Mouse (Mus musculus) Muller cell, postnatal 12 days (primary cell): ENCODE data around the gene Ganc.

Experiments
- DNase-seq: peaks from one replicate; pipeline ENCODE4 v3.0.0-alpha.2; 2015; ENCODE audit errors: inconsistent ontology term

Gene Ganc

DNA sequence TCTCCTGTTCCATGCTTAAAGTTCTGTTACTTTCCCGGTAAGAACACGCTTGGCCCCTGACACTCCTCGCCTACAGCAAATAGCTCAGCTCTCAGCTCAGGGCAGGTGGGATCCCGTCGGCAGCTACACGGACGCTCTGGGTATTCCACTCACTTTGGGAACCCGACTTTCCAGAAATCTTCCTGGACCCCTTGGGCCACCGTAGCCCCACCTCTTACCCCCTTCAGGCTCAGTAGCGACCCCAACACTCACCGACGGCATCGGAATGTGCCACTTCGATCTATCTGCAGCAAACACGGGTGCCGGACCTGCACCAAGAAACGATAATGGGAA is at the start of gene Ganc:
Ganc (plus strand) TSS at position 244 of the 333 bp plus-strand sequence.
- no peak for DNase-seq

DNA sequence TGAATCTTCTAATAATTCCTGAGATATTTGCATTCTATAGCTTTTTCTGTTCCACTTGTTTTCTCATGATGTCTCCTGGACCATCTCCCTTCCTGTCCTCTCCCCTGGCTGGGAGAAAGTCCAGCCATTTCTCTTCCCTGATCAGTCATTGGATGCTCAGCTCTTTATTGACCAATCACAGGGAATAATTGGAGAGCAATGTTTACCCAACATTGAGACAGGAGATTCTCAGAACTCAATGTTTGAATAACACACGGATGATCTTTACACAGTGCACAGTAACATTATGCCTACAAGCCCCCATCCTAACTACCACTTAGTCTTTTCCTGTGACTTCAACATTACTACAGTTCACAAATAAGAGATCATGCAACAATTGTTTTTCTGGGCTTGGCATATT is 43.3 kb upstream of the Ganc start:
- DNase-seq = no peak

DNA sequence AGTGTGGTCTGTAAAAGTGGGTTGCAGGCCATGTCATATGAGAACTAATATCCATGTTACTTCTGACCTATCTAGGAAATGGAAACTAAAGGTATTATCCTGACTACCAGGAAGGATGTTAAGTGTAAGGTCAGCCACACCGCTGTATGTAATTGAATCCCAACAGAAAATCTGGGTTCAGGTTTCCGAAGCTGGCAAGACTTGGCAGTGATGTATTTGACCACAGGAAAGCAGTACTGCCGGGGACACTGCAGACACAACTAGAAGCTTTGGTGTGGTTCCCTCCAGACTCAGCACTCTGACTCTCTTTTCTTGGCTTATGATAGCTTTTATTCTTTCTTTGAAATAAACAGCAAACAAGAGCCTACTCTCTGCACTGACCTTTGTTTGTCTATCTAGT is 37.2 kb upstream of the Ganc start:
- DNase-seq = no peak

DNA sequence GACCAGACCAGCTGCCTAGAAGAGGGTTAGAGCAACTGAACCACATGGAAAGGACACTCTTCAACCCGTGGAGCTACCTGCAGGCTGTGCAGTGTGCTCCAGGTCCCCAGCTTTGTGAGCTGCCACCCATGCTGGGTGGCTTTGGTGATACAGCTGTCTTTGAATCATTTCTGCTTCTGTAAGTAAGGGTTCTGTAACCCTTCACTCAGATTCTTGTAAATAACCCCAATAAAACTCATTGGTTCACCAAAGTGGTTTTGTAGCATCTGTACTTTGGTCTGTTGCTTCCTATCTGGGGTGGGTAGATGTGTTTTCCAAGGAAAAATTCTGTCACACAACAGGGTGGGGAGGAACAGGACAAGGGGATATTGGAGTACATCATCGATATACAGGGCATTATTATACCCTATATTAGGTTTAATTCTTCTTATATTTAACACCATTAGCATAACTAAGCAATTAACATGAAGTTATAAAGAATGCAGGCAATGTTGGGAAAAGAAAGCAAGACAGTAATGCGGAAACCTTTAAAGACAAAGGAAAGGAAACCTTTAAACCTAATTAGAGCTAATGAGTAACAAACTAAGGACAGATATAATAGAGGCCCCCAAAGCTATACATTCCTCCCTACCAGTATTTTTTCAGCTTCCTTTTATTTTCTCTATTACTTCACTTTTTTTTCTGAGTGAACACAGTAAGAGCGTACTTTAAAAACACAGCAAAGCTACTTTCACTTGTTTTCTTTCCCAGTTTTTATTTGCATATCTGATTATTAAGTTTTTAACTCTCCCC is 36.1 kb upstream of the Ganc start:
- no peak for DNase-seq

DNA sequence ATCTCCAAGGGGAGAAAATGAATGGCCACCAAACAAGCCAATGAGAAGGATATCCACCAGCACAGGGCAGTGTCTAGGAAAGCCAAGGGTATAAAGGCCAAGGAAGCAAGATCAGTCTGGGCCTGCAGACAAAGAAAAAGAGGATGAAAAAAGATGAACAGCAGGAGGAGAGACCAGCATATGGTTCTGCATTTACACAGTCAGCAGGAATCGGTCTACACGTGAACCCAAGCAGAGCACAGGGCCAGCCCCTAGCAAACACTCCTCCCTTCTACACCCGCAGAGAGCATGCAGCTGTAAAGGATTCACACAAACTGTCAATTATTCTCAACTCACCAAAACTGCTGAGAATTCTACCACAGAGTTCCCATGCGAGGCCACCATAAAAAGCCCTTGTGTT is 29.8 kb upstream of the Ganc start:
- DNase-seq = no peak

GRCm38 (mm10) chr2:120386264-120386663 is 17.4 kb upstream of the Ganc start:
- no peak for DNase-seq

GRCm38 (mm10) chr2:120387291-120387690 is 16.4 kb upstream of the Ganc start:
- DNase-seq = no peak

GRCm38 (mm10) chr2:120389376-120389775 is 14.3 kb upstream of the Ganc start:
- DNase-seq = no peak

DNA sequence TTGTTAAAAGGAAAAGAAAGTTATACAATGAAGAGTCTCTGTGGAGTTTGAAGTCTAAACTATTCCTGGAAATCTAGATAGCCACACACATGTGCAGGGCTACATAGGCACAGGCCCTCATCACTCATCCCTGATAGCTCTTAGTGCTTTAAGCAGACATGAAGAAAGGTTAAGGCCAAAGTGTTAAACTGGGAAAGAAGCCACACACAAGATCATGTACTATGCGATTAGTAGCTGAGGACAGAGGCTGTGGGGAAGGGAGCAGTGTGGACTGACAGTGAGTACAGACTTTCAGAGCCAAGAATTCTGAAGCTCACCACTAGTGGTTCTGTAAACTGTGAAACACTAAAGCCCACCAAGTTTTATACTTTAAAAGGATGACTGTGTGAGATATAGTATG is 12.8 kb upstream of the Ganc start:
- no peak for DNase-seq

- no peak for DNase-seq
These were observed 11.3 kb upstream of the Ganc start for GRCm38 (mm10) chr2:120392406-120392805.

- no peak for DNase-seq
These were observed 5.7 kb upstream of the Ganc start for GRCm38 (mm10) chr2:120397951-120398350.

- no peak for DNase-seq
These were observed 883 bp upstream of the Ganc start for GRCm38 (mm10) chr2:120402813-120403212.

GRCm38 (mm10) chr2:120403986-120404822 is 508 bp downstream of the Ganc start, which contains the start of gene Tmem87a:
Gene Tmem87a (minus strand): TSS chr2:120404113.
- peak; percentile 94 for DNase-seq

DNA sequence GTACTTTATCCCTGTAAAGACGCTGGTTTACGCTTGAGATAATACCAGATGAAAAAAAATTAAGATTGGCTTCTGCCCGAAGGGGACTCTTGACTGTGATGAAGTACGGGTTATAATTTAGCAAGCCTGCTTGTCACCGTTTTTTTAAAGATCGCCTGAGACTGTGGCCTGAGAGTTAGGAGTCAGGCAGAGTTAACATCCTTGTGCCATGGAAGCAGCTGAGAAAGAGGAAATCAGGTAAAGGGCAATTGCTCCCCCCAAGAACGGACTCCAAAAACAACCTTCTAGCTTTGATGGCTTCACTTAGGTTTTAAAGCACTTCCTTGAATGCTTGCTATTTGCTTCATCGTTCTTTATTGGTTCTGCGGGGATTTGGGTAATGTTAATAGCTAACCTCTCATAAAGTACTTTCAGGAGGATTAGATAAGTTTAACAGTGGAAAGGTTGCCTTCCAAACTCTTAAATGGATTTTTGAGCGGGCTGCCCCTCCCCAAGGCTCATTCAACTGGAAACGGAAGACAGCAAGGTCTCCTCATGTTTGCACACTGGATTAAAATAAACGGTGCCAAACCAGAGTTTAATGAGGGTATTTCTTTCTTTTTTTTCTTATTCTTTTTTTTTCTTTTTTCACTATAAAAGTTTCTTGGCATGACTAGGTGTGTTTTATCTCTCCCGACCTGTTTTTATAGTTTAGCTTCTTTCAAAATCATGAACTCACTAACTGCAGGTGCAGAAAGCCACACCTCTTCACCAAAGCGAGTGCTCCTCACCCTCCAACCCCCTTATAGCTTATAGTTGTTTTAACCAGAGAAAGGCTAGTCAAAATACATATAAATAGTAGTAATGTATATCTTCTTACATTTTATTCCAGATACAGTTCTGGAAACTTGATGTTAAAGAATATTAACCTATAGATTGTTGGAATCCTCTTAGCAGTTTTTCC is 1.4 kb downstream of the Ganc start:
- peak; percentile 8 for DNase-seq

GRCm38 (mm10) chr2:120411096-120411628 is 7.5 kb downstream of the Ganc start:
- no peak for DNase-seq

DNA sequence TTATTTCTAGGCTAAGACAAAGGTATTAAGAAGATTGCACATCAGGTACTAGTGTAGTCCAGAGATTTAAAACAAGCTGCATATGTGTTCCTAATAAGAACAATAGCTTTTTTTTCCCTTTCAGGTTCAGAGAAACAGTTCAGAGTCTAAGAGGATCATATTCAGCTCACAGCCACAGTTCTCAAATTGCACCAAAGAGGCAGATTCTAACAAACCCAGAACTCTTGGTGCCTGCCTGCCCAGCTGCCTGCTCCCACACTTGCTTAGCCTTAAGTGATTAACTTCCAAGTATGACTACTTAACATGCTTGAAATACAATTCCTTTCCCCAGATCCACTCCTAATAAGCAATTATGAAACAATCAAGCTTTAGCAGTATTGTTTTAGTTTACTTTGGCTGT is 10.4 kb downstream of the Ganc start:
- DNase-seq = no peak

DNA sequence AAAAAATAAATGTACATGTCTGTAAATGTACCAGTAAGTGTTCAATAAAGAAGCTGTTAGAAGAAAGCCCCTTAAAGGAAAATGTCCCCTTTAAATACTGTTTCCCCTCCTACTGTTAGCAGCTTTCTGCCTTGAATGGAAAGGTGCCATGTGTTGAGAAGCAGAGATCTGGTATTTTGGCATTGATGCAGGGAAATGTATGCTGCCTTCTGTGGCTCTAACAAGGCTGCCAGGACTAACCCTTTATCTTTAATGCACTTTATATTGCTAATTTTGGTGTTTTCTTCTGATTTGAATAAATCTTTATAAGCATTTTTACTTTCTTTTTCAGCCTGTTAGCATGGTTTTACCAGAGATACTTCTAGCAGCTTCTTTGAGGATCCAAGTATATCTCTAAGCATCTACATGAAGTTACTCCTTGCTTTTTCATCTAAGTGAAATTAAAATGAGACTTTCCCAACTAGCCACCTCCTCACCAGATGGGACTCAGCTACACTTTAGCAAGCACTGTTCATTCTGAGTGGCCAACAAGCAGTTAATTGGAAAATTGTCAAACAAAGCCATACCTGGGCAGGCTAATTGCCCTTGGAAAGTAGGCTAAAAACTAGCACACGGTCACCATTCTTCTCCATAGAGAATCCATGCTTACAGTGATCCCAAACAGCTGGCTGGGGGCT is 11.2 kb downstream of the Ganc start:
- no peak for DNase-seq

DNA sequence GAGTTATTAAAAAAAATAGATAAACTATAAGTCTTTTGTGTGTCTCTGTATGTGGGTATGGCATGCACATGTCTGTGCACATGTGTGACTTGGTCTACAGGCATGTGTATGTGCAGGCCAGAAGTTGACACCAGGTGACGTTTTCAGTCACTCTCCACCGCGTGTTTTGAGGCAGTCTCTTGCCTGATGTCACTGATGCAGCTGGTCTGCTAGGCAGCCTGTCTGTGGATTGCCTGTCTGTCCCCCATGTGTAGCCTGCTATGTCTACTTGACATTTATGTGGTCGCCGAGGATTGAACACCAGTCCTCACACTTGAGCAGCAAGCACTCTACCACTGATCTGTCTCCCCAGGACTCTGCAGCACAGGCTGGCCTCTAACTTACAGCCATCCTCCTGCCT is 20.7 kb downstream of the Ganc start:
- no peak for DNase-seq

DNA sequence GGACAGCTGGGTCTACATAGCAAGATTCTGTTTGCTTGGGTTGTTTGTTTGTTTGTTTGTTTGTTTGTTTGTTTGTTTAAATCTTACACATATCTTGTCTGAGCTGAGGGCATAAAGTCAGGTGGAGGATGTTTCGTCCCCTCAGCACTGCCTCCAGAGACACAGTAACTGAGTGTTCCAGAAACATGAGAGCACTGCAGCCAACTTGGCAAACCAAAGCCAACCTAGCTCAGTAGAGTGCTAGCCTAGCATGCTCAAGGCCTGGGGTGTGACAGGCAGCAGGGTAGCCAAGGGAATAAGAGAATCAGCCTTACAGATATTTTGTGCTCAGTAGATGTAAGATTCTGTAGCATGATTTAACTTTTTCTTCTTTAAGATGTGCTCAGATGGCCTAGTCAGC is 40.8 kb downstream of the Ganc start:
- DNase-seq = no peak

GRCm38 (mm10) chr2:120446373-120446772 is 42.7 kb downstream of the Ganc start:
- no peak for DNase-seq

DNA sequence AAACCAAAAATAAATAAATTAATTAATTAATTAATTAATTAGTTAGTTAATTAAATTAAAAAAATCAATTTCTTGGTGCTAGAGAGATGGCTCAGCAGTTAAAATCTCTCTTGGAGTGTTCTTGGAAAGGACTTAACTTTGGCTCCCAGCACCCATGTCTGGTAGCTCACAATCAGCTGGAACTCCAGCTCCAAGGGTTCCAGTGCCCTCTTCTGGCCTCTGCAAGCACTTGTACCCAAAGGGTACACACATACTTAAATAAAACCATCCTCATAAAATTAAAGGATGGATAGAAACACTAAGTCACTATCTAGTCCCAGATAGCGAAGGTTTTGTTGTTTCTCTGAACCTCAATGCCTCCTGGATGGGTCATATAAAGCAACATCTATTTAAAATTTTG is 43.6 kb downstream of the Ganc start:
- no peak for DNase-seq
